Mouse (Mus musculus) common myeloid progenitor, adult 5-6 weeks (primary cell): ENCODE data around the gene Dhdds. TPM values are rescaled to one million over a fixed set of nuclear protein-coding genes. Genes with fewer than 3 reads are reported as not detected.
A peak's percentile ranks its signal among the peaks of the same experiment; 100 is the strongest.

Experiments used
- ATAC-seq: replicated peaks from 2 replicates; pipeline ENCODE4 v1.8.0; 2016; ENCODE audit warnings: low read depth, mild to moderate bottlenecking, moderate TSS enrichment, inconsistent platforms; ENCODE audit not compliant: poor library complexity, severe bottlenecking
- total RNA-seq: library from RNA; stranded (forward); fragments of 200-1000, 187-1606 nt; gene quantifications from 2 replicates; pipeline ENCODE4 v1.2.3, GENCODE M21; 2017

Dhdds gene
- total RNA-seq, result 13.2 and 21.0 TPM in 2 replicates

GRCm38 (mm10) chr4:134000466-134001438, at the start of gene Dhdds:
TSS of gene Dhdds (minus strand) at chr4:134000918.
- peak; percentile 99 for ATAC-seq

- no peak for ATAC-seq
These were observed 46.9 kb upstream of the Dhdds start for GRCm38 (mm10) chr4:134047648-134048047.

GRCm38 (mm10) chr4:134043041-134043440, 42.3 kb upstream of the Dhdds start:
- ATAC-seq, result no peak

DNA sequence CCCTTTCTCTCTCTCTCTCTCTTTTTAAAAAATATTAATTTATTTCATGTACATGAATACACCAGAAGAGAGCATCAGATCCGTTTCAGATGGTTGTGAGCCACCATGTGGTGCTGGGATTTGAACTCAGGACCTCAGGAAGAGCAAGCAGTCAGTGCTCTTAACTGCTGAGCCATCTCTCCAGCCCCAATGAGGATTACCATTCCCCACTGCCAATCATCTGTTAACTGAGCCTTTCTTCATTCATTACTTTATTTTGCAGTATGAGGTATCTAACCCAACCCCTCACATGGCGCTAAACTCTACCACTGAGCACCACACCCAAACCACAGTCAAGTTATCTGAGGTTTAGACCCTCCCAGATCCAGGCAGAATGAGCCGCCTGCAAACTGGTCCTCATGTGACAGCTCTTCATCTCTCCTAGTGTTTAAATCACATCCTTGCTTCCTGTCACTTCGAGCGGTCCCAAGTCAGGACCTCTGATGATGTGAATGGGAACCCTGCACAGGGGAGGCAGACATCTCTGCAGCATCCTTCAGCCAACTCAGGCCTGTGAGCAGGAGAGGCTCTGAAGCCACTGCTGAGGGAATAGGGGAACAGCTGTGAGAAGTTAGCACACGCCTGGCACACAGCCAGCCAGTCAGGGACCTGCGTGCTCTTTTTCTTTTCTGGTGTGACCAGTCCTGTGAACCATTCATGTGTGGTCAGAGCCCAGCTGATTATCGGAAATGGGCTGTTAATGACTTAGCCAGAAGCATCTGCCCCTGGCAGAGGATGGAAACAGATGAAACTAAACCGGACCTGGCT, 40.8 kb upstream of the Dhdds start:
- ATAC-seq, result peak; percentile 87

GRCm38 (mm10) chr4:134035953-134036352, 35.2 kb upstream of the Dhdds start:
- peak; percentile 76 for ATAC-seq

GRCm38 (mm10) chr4:134025802-134026201, 25.1 kb upstream of the Dhdds start:
- ATAC-seq, result no peak

- peak; percentile 90 for ATAC-seq
These were observed 19.9 kb upstream of the Dhdds start for GRCm38 (mm10) chr4:134020621-134021020.

GRCm38 (mm10) chr4:134019641-134020351, 19.1 kb upstream of the Dhdds start:
- ATAC-seq, result no peak

DNA sequence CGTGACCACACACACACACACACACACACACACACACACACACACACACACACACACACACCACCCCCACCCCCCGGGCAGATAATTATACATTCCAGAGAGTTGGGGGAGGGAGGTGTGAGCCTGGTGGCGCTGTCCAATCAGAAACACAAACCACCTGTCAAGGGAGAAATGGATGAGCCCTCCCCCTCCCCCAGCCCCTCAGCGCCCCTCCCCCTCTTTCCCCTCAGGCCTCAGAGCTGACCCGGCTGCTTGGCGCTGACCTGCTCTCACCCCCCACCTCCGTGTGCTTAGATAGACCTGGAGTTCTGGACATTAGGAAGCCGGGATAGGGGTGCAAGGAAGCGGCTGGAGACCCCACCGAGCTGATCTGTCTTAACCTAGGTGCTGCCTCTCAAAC, 18.5 kb upstream of the Dhdds start:
- ATAC-seq, result no peak

DNA sequence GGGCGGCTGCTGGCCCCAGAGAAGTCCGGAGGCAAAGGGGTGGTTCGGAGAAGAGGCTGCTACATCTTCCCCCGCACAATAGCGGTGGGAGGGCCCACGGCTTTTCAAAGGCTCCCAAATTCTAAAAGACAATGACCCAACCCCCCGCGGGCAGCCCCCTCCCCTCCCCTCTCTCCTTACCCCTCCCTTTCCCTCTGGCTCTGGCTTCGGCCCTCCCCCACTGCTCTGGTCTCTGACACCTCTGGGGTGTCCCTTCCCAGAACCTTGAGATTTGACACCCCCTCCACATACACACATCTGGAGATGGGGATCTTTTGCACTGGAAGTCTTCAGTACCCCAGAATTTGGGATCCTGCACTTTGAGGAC, 18.0 kb upstream of the Dhdds start, which contains the start of gene Lin28a:
Gene Lin28a (minus strand): TSS at position 63 of the 367 bp plus-strand sequence.
- no peak for ATAC-seq

DNA sequence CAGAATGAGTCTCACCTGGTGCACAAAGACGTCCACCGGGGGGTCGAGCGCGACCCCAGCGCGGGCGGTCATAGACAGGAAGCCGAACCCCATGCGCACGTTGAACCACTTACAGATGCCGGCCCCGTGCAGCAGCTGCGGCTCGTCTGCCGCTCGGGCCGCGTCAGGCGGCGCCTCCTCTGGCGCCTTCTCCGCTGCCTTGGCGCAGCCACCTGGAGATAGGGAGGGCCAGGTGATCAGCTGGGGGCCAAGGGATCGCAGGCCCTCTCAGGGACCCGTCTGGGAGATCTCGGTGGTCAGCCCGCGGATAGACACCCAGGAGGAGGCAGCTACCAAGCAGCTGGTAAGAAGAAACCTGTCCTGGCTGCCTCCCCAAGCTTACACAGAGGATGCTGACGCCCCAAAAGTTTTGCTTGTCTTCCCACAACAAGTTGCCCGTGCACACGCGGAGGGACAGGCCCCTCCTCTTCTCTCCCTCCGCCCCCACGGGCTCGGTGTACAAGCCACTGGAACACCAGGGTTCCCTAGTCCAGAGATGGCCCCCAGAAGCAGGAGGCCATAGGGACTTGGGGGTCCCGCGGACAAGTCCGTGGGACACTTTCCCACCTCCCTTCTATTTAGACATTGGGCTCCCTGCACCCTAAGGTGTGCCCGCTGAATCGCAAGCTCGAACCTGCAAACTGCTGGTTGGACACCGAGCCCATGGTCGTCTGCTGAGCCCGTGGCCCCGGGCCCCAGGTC, 17.5 kb upstream of the Dhdds start:
- ATAC-seq, result no peak

DNA sequence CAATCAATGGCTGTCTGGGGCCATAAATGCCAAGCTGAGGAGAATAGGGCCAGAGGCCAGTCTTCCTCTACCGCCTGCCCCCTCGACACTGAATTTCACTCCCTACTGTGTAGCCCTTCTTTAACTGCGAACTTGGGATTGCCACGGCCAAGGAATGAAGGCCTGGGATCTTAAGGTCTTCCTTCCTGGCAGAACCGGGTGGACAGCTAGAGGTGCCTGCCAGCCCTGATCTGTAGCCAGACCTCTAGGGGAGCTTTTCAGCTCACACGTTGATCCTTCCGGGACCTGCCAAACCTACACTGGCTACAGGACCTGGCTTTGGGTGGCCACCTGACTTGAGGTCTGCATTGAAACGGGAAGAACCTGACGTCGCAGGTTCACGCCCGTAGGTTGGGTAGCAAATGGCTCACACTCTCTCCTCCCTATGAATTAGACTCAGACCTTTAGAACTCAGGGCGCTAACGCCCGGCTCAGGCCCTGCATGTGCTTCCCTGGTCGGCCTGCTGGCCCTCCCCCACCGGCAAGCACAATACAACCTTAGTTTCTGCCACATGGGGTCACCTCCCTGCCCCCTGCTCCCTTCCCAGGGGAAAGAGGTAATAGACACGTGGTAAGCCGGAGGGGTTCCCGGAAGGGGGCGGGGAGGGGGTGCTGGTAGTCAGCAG, 16.6 kb upstream of the Dhdds start:
- ATAC-seq, result no peak

GRCm38 (mm10) chr4:134016767-134017166, 16.0 kb upstream of the Dhdds start:
- no peak for ATAC-seq

DNA sequence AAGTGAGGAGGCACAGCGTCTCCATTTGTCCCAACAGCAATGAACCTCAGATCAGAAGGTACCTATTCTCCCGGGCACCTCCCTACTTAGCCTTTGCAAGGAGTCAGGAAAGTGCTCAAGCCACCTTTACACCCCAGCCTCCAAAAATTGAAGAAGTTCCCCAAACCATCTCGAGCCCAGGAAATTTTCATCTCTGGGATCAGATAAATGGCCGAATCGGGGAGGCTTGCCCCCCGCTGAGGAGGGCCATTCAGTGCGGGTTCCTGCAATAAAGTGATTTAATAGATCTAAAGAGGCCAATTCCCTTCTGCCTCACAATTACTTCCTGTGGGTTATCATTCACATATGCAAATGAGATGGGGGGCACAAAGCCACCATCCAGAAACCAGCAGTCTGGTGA, 15.5 kb upstream of the Dhdds start:
- no peak for ATAC-seq

- ATAC-seq, result peak; percentile 56; the same call in 1 of the 2 replicates
These were observed 12.3 kb upstream of the Dhdds start for GRCm38 (mm10) chr4:134012858-134013528.

DNA sequence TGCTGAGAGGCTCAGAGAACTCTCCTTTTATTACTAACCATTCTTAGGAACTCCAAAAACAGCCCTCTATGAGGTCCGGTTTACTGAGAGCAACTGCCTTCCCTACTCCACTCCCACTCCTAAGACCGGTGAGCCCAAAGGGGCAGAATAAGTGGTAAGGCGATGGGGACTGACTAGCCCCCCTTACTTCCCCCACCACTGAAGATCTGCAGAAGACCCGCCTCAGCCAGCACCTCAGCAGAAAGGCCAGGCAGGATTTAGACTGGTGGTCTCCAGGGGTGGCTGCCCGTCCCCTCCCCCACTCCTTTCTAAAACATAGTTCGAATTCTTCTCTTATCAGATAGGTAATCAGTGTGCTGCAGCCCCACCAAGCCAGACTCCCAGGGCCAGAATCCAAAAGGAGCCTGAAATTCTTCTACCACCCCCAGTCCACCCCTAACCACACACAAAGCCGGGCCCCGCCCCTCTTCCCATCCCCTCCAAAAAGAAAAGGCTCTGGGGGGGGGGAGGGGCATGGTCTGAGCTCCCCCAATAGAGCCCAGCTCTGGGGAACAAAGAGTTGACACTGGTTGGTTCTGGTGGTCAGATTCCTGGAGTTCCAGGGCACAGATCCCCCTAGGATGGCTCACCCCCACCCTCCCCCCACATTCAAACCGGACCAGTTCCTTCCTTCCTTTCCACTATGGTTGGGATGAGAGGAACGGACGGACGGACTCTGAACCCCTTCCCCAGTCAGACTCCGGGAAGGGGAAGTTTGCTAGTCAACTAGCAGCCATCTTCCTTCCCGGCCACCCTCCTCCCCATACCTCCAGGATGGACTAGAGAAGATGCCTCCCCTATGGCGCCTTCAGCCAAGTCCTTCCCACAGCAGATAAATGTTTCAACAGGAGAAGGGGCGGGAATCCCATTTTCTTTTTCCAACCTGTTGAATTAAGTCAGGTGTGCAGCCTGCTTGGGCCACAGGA, 11.0 kb upstream of the Dhdds start:
- ATAC-seq, result no peak

DNA sequence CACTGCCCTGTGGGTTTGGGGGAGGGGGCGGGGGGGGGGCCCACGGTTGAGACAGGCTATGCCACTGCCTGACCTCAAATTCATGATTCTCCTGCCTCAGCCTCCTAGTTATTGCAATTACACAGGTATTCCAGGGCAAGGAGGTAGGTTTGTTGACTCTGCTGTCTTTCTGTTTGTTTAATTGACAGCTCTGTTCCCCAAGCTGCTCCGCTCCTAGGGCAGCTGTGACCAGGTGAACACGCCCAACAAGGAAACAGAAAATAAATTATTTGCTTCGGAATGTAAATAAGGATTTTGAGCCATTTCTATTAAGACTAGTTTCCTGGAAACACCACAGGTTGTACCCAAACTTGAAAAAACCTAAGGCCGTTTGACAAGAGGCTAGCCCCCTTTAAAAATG, 9.0 kb upstream of the Dhdds start:
- no peak for ATAC-seq
